Mouse (Mus musculus) stomach, embryonic 15.5 days (tissue): ENCODE measurements around the gene Nfib. TPM values are rescaled to one million over a fixed set of nuclear protein-coding genes. Genes with fewer than 3 reads are reported as not detected.

Experiments
- ATAC-seq: fragments of 200-750 bp; cut with Nextera tagmentation; 2 replicates; pipeline ENCODE4 v1.8.0; 2017; ENCODE audit warnings: low read depth, moderate number of reproducible peaks, moderate TSS enrichment; ENCODE audit not compliant: insufficient read depth, low FRiP score
- H3K27ac ChIP-seq: fragments of 300-500 bp; sonication (generic); 2 replicates; pipeline ENCODE4 v1.5.1; 2015; ENCODE audit warnings: mild to moderate bottlenecking, inconsistent platforms
- H3K27me3 ChIP-seq: fragments of 300-500 bp; sonication (generic); replicated peaks from 2 replicates; pipeline ENCODE4 v1.6.1; 2015; ENCODE audit warnings: inconsistent platforms
- H3K36me3 ChIP-seq: fragments of 300-500 bp; sonication (generic); 2 replicates; pipeline ENCODE4 v1.6.1; 2015; ENCODE audit warnings: inconsistent platforms
- H3K4me1 ChIP-seq: fragments of 300-500 bp; sonication (generic); 2 replicates; pipeline ENCODE4 v1.6.1; 2015; ENCODE audit warnings: inconsistent platforms
- H3K4me2 ChIP-seq: fragments of 300-500 bp; sonication (generic); 2 replicates; pipeline ENCODE4 v1.6.1; 2015; ENCODE audit warnings: mild to moderate bottlenecking, inconsistent platforms
- H3K4me3 ChIP-seq: fragments of 300-500 bp; sonication (generic); replicated peaks from 2 replicates; pipeline ENCODE4 v1.5.1; 2015; ENCODE audit warnings: inconsistent platforms
- H3K9ac ChIP-seq: fragments of 300-500 bp; sonication (generic); 2 replicates; pipeline ENCODE4 v1.6.1; 2015; ENCODE audit warnings: inconsistent platforms
- H3K9me3 ChIP-seq: fragments of 300-500 bp; sonication (generic); 2 replicates; pipeline ENCODE4 v1.6.1; 2016; ENCODE audit warnings: inconsistent platforms
- WGBS: fragments of 180-500 bp; shearing (Covaris S2); methylation state at CpG from one replicate; pipeline ENCODE4 v1.1.7; 2015; 5-methylcytosine and 5-hydroxymethylcytosine counted together
- polyA plus RNA-seq: library from polyadenylated mRNA; unstranded; fragments of >200 nt; fragmentation: Nextera tagmentation; extraction: Ambion mirVana; gene quantifications from 2 replicates; pipeline ENCODE4 v1.2.1, GENCODE M21; 2015

The Nfib gene
- polyA plus RNA-seq, 1 experiment from 2014 or later, result 56.5 TPM

- H3K36me3 ChIP-seq, result no peaks in the 10 kb centered on the region
These were observed 462 bp upstream of the Nfib start for GRCm38 (mm10) chr4:82706012-82706411.

GRCm38 (mm10) chr4:82704079-82704830, 1.3 kb downstream of the Nfib start:
- no peak for ATAC-seq
- Histone ChIP-seq H3K4me2 (no peak overlapping the region), H3K4me3 (no peak overlapping the region), H3K27me3 (no peaks in the 10 kb centered on the region), H3K36me3 (no peaks in the 10 kb centered on the region), H3K9ac (no peak overlapping the region), H3K4me1 (0 out of 2 replicates have a peak, but pooled peaks cover 3% of the 10 kb centered on the region), H3K9me3 (no peaks in the 10 kb centered on the region), H3K27ac (no peak overlapping the region)
- WGBS, result 76% methylated on average over 19 of the region's 19 CpGs

More at GRCm38 (mm10) chr4:82706012-82706411, 462 bp upstream of the Nfib start:
- Histone ChIP-seq H3K9me3 (no peaks in the 10 kb centered on the region), H3K9ac (no peak overlapping the region), H3K4me3 (no peak overlapping the region), H3K27me3 (no peaks in the 10 kb centered on the region), H3K27ac (no peak overlapping the region), H3K4me1 (no peaks in the 10 kb centered on the region), H3K4me2 (no peak overlapping the region)
- 58% methylated on average over 2 of the region's 2 CpGs for WGBS
- no peak for ATAC-seq

GRCm38 (mm10) chr4:82702808-82703207, 2.7 kb downstream of the Nfib start:
- Histone ChIP-seq H3K9me3 (no peaks in the 10 kb centered on the region), H3K4me1 (0 out of 2 replicates have a peak, but pooled peaks cover 3% of the 10 kb centered on the region), H3K27me3 (no peaks in the 10 kb centered on the region), H3K4me2 (no peak overlapping the region), H3K36me3 (no peaks in the 10 kb centered on the region), H3K4me3 (no peak overlapping the region), H3K9ac (no peak overlapping the region), H3K27ac (no peak overlapping the region)
- 43% methylated on average over 6 of the region's 6 CpGs for WGBS
- no peak for ATAC-seq

GRCm38 (mm10) chr4:82699504-82699903, 6.0 kb downstream of the Nfib start:
- H3K9me3 ChIP-seq, result no peaks in the 10 kb centered on the region
- no peak overlapping the region for H3K9ac ChIP-seq
- 34% methylated on average over 11 of the region's 11 CpGs for whole genome bisulfite sequencing
- 0 out of 2 replicates have a peak, but pooled peaks cover 3% of the 10 kb centered on the region for H3K4me1 ChIP-seq
- ATAC-seq, result no peak
- no peak overlapping the region for H3K4me3 ChIP-seq
- H3K36me3 ChIP-seq, result no peaks in the 10 kb centered on the region
- no peak overlapping the region for H3K27ac ChIP-seq
- H3K27me3 ChIP-seq, result no peaks in the 10 kb centered on the region
- no peak overlapping the region for H3K4me2 ChIP-seq

GRCm38 (mm10) chr4:82698616-82699015, 6.9 kb downstream of the Nfib start:
- 83% methylated on average over 12 of the region's 12 CpGs for WGBS
- Histone ChIP-seq H3K9ac (no peak overlapping the region), H3K4me2 (no peak overlapping the region), H3K27ac (no peak overlapping the region), H3K4me3 (no peak overlapping the region), H3K36me3 (no peaks in the 10 kb centered on the region), H3K27me3 (no peaks in the 10 kb centered on the region), H3K4me1 (0 out of 2 replicates have a peak, but pooled peaks cover 3% of the 10 kb centered on the region), H3K9me3 (no peaks in the 10 kb centered on the region)
- ATAC-seq, result no peak

GRCm38 (mm10) chr4:82697151-82697550, 8.4 kb downstream of the Nfib start:
- no peaks in the 10 kb centered on the region for H3K9me3 ChIP-seq
- no peak overlapping the region for H3K4me2 ChIP-seq
- no peak overlapping the region for H3K4me3 ChIP-seq
- H3K9ac ChIP-seq, result no peak overlapping the region
- H3K4me1 ChIP-seq, result 0 out of 2 replicates have a peak, but pooled peaks cover 3% of the 10 kb centered on the region
- WGBS, result 47% methylated on average over 6 of the region's 6 CpGs
- no peaks in the 10 kb centered on the region for H3K36me3 ChIP-seq
- no peak overlapping the region for H3K27ac ChIP-seq
- ATAC-seq, result no peak
- H3K27me3 ChIP-seq, result no peaks in the 10 kb centered on the region

GRCm38 (mm10) chr4:82695760-82696501, 9.6 kb downstream of the Nfib start:
- Histone ChIP-seq H3K4me2 (no peak overlapping the region), H3K9me3 (no peaks in the 10 kb centered on the region), H3K4me1 (peaks cover 9% of the 10 kb centered on the region; the same call in 1 of the 2 replicates), H3K4me3 (no peak overlapping the region), H3K9ac (no peak overlapping the region), H3K27me3 (no peaks in the 10 kb centered on the region), H3K27ac (no peak overlapping the region), H3K36me3 (no peaks in the 10 kb centered on the region)
- WGBS, result 70% methylated on average over 5 of the region's 5 CpGs
- no peak for ATAC-seq

- Histone ChIP-seq H3K27me3 (no peaks in the 10 kb centered on the region), H3K4me1 (peaks cover 9% of the 10 kb centered on the region), H3K9me3 (no peaks in the 10 kb centered on the region), H3K9ac (no peak overlapping the region), H3K4me2 (no peak overlapping the region), H3K27ac (no peak overlapping the region), H3K36me3 (no peaks in the 10 kb centered on the region), H3K4me3 (no peak overlapping the region)
- WGBS, result 12% methylated on average over 3 of the region's 3 CpGs
- no peak for ATAC-seq
These were observed 13.6 kb downstream of the Nfib start for GRCm38 (mm10) chr4:82692009-82692326.

- 41% methylated on average over 4 of the region's 4 CpGs for WGBS
- ATAC-seq, result no peak
These were observed 14.2 kb downstream of the Nfib start for GRCm38 (mm10) chr4:82691126-82692008.

GRCm38 (mm10) chr4:82690267-82690666, 15.3 kb downstream of the Nfib start:
- H3K4me3 ChIP-seq, result no peak overlapping the region
- peak; percentile 48; the same call in 1 of the 2 replicates for ATAC-seq
- H3K9me3 ChIP-seq, result no peaks in the 10 kb centered on the region
- H3K27ac ChIP-seq, result no peak overlapping the region
- no peaks in the 10 kb centered on the region for H3K36me3 ChIP-seq
- H3K4me1 ChIP-seq, result peaks cover 9% of the 10 kb centered on the region
- 35% methylated on average over 7 of the region's 7 CpGs for WGBS
- H3K4me2 ChIP-seq, result no peak overlapping the region
- H3K9ac ChIP-seq, result no peak overlapping the region
- H3K27me3 ChIP-seq, result no peaks in the 10 kb centered on the region

More at GRCm38 (mm10) chr4:82691126-82692008, 14.2 kb downstream of the Nfib start:
- Histone ChIP-seq H3K27ac (no peak overlapping the region), H3K9me3 (no peaks in the 10 kb centered on the region), H3K4me3 (no peak overlapping the region), H3K4me2 (no peak overlapping the region), H3K4me1 (peaks cover 9% of the 10 kb centered on the region), H3K27me3 (no peaks in the 10 kb centered on the region), H3K9ac (no peak overlapping the region), H3K36me3 (no peaks in the 10 kb centered on the region)

- Histone ChIP-seq H3K27ac (no peak overlapping the region), H3K27me3 (no peaks in the 10 kb centered on the region), H3K36me3 (no peaks in the 10 kb centered on the region), H3K4me2 (no peak overlapping the region), H3K9ac (no peak overlapping the region), H3K9me3 (no peaks in the 10 kb centered on the region), H3K4me3 (no peak overlapping the region), H3K4me1 (peaks cover 4% of the 10 kb centered on the region; the same call in 1 of the 2 replicates)
- WGBS, result 81% methylated on average over 6 of the region's 6 CpGs
- no peak for ATAC-seq
These were observed 19.5 kb downstream of the Nfib start for GRCm38 (mm10) chr4:82686037-82686436.
